Mouse (Mus musculus): ENCODE measurements around the gene Pcnx2.

GRCm38 (mm10) chr8:125816742-125817141 lies 81.4 kb downstream of the Pcnx2 start:
- TF ChIP-seq GATA1 (IDR thresholded peaks at IDR 0.05; ENCODE audit: borderline replicate concordance, low read length) (no peak), FLI1 (IDR thresholded peaks at IDR 0.05; ENCODE audit: low read length) (no peak)
